Mouse (Mus musculus) liver, embryonic 14.5 days (tissue): ENCODE results near the gene Lmo4. TPM values are rescaled to one million over a fixed set of nuclear protein-coding genes. Genes with fewer than 3 reads are reported as not detected.
A peak's percentile ranks its signal among the peaks of the same experiment; 100 is the strongest.

Experiments
- ATAC-seq: fragments of 200-750 bp; cut with Nextera tagmentation; 2 replicates; pipeline ENCODE4 v1.8.0; 2017; ENCODE audit warnings: moderate number of reproducible peaks, mild to moderate bottlenecking, moderate library complexity; ENCODE audit not compliant: insufficient read depth
- DNase-seq, 3 experiments: peaks; one replicate each; pipeline ENCODE4 v3.0.0-alpha.2; 2012 to 2013; ENCODE audit warnings: low read depth in 3 of 3, low spot score in 3 of 3
- H3K27ac ChIP-seq: fragments of 300-500 bp; sonication (generic); 2 replicates; pipeline ENCODE4 v1.5.1; 2014; ENCODE audit warnings: moderate library complexity, mild to moderate bottlenecking, control low read depth, inconsistent platforms
- H3K27me3 ChIP-seq: fragments of 300-500 bp; sonication (generic); 2 replicates; pipeline ENCODE4 v1.6.1; 2014; ENCODE audit warnings: mild to moderate bottlenecking, low read length, moderate library complexity; ENCODE audit not compliant: control insufficient read depth, insufficient read depth
- H3K36me3 ChIP-seq: fragments of 300-500 bp; sonication (generic); replicated peaks from 2 replicates; pipeline ENCODE4 v1.6.1; 2014; ENCODE audit warnings: low read depth; ENCODE audit not compliant: control insufficient read depth, insufficient read depth
- H3K4me1 ChIP-seq, 2 experiments: fragments of 200-500 bp in 1 of 2; fragments of 300-500 bp in 1 of 2; sonication (generic) in 1 of 2; replicated peaks; 2 replicates each; pipeline ENCODE4 v1.6.1; 2012 to 2014; ENCODE audit warnings: antibody characterized with exemption in 1 of 2, inconsistent platforms in 1 of 2, low read length in 1 of 2; ENCODE audit not compliant: control insufficient read depth in 2 of 2, insufficient read depth in 2 of 2
- H3K4me2 ChIP-seq: fragments of 300-500 bp; sonication (generic); 2 replicates; pipeline ENCODE4 v1.6.1; 2014; ENCODE audit warnings: low read depth, mild to moderate bottlenecking, control low read depth, moderate library complexity
- H3K4me3 ChIP-seq, 2 experiments: fragments of 200-500 bp in 1 of 2; fragments of 300-500 bp in 1 of 2; sonication (generic) in 1 of 2; 2 replicates each; pipeline ENCODE4 v1.5.1; 2012 to 2014; ENCODE audit warnings: low read depth in 2 of 2, low read length in 2 of 2, mild to moderate bottlenecking in 2 of 2, control low read depth in 1 of 2, inconsistent platforms in 1 of 2, moderate library complexity in 1 of 2; ENCODE audit not compliant: insufficient read depth in 1 of 2
- H3K9ac ChIP-seq: fragments of 300-500 bp; sonication (generic); replicated peaks from 2 replicates; pipeline ENCODE4 v1.6.1; 2014; ENCODE audit warnings: mild to moderate bottlenecking, control low read depth, moderate library complexity
- H3K9me3 ChIP-seq: fragments of 300-500 bp; sonication (generic); 2 replicates; pipeline ENCODE4 v1.6.1; 2016; ENCODE audit warnings: low read length, mixed read lengths; ENCODE audit not compliant: control insufficient read depth
- CTCF ChIP-seq: IDR thresholded peaks from 2 replicates; pipeline ENCODE4 v1.5.1; 2016; ENCODE audit warnings: antibody characterized with exemption, low read depth, control low read depth
- EP300 ChIP-seq: IDR thresholded peaks from 2 replicates; pipeline ENCODE4 v1.6.1; 2016; ENCODE audit warnings: antibody characterized with exemption, low read depth
- WGBS: fragments of 180-500 bp; shearing (Covaris S2); extraction: QIAGEN DNeasy Blood & Tissue Kit; methylation state at CpG from one replicate; pipeline ENCODE4 v1.1.7; 2014; ENCODE audit not compliant: insufficient replicate concordance; 5-methylcytosine and 5-hydroxymethylcytosine counted together
- polyA plus RNA-seq, 2 experiments: library from polyadenylated mRNA; depleted of rRNA in 1 of 2; stranded (reverse) in 1 of 2; unstranded in 1 of 2; fragments of >200 nt; fragmentation: Nextera tagmentation in 1 of 2; extraction: Ambion mirVana in 1 of 2; gene quantifications; 2 replicates each; pipeline versions ENCODE4 v1.2.1 to v1.2.3; 2012 to 2014

The Lmo4 gene
- polyA plus RNA-seq, 2 experiments, result 12.5 to 15.4 TPM

DNA sequence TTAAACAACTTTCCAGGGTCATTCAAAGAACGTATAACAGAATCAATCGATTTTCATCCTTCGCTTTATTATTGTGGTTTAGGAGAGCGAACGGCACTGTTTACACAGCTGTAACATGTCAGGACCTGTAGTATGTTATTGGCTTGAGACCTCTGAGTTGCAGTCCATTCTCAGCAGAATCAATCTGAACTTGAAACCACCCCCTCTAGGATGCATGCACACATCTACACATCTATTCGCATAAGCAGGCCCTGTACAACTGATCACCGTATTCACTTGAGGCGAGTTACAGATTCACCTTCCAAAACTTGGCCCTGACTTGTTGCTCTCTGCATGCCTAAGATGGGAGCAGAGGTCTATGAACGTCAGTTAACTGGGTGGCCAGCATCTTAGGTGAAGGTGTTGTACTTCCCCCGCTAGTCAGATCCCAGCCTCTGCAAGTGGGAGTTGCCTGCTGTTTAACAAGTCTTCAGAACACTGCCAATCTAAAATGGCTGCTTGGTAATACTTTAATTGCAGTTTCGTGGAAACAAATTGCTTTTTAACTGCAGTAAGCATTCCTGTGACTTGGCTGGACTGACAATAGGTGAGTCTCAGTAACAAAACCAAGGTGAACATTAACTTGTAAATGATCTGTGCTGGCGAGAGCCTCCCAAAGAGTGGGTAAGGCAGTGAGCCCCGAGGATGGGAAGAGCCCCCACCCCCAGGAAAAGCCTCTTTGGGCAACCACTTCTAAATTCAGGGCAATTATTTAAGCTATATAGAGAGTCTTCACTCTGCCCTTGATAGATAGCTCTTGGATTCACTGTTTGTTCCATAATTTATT, 19.5 kb downstream of the Lmo4 start:
- 72% methylated on average over 13 of the region's 13 CpGs for WGBS
- DNase-seq, result no peak
- Histone ChIP-seq H3K4me3 (no peak overlapping the region), H3K9me3 (no peaks in the 10 kb centered on the region), H3K36me3 (no peaks in the 10 kb centered on the region), H3K4me1 (no peaks in the 10 kb centered on the region), H3K4me2 (no peak overlapping the region), H3K9ac (no peak overlapping the region), H3K27me3 (no peaks in the 10 kb centered on the region), H3K27ac (no peak overlapping the region)
- ATAC-seq, result no peak
- TF ChIP-seq EP300 (no peak), CTCF (no peak)

DNA sequence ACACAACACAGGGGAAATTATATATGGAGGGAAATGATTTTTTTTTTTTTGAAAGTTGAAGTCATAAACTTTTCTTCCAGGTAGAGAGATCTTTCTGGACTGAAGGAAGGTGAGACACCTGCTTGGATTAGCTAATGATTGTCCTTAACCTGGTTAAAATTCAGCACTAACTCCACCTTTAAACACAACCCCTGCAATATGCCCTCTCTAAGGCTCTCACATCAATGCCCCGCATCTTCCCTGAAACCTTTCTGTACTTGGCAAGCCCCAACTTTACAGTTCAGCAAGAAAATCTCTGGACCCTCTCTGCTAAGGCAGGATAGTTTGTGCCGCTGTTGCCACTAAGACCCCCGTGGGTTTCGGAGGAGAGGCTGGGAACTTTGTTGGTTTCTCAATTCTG, 20.1 kb downstream of the Lmo4 start:
- no peak overlapping the region for H3K27ac ChIP-seq
- DNase-seq (no peak), ATAC-seq (no peak)
- 74% methylated on average over 4 of the region's 4 CpGs for WGBS
- no peaks in the 10 kb centered on the region for H3K36me3 ChIP-seq
- H3K4me2 ChIP-seq, result no peak overlapping the region
- no peaks in the 10 kb centered on the region for H3K9me3 ChIP-seq
- TF ChIP-seq CTCF (no peak), EP300 (no peak)
- no peak overlapping the region for H3K4me3 ChIP-seq
- no peaks in the 10 kb centered on the region for H3K4me1 ChIP-seq
- no peaks in the 10 kb centered on the region for H3K27me3 ChIP-seq
- no peak overlapping the region for H3K9ac ChIP-seq

DNA sequence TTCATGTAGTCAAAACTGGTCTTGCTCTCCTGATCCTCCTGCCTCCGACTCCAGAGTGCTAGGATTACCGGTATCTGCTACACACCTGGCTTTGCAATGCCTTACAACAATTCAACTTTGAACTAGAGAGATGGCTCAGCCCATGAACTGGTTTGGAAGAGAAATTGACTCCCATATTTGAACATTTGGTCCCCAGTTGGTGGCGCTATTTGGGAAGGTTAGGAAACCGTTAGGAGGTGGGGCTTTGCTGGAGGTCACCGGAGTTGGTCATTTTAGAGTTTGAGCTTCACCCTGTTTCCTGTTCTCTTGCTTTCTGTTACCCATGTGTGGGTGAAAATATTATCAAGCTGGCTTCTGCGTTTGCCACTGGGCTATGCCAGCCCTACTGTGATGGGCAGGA, 22.8 kb downstream of the Lmo4 start:
- no peaks in the 10 kb centered on the region for H3K9me3 ChIP-seq
- 56% methylated on average over 6 of the region's 6 CpGs for WGBS
- no peak overlapping the region for H3K4me2 ChIP-seq
- H3K27ac ChIP-seq, result no peak overlapping the region
- H3K4me1 ChIP-seq, result no peaks in the 10 kb centered on the region
- H3K4me3 ChIP-seq, result no peak overlapping the region
- no peaks in the 10 kb centered on the region for H3K36me3 ChIP-seq
- no peak for ATAC-seq
- no peaks in the 10 kb centered on the region for H3K27me3 ChIP-seq
- no peak overlapping the region for H3K9ac ChIP-seq
- DNase-seq, result no peak
- TF ChIP-seq CTCF (0 out of 2 replicates have a peak, but pooled peaks have one; percentile 14), EP300 (no peak)

DNA sequence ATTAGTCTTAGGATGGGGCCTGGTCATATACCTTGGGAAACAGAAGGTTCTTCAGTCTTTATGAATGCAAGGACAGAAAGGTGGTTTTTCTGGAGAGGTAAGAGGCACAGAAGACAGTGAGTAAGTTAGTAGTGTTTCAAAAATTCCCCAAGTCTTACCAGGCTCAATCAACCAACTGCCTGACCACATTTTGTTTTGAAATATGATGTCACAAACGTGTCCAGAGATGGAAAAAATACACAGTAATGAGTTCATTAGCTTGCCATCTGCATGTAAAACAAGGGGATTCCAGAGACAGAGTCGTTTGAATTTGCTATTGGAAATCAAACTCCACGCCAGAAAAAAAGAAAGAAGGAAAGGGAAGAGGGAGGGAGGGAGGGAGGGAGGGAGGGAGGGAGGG, 26.1 kb downstream of the Lmo4 start:
- DNase-seq (no peak), ATAC-seq (no peak)
- Histone ChIP-seq H3K27me3 (no peaks in the 10 kb centered on the region), H3K9me3 (no peaks in the 10 kb centered on the region), H3K4me2 (no peak overlapping the region), H3K9ac (no peak overlapping the region), H3K4me1 (no peaks in the 10 kb centered on the region), H3K36me3 (no peaks in the 10 kb centered on the region), H3K27ac (no peak overlapping the region), H3K4me3 (no peak overlapping the region)
- no peak for TF ChIP-seq EP300
- TF ChIP-seq CTCF, result no peak
- 49% methylated on average over 3 of the region's 3 CpGs for WGBS

DNA sequence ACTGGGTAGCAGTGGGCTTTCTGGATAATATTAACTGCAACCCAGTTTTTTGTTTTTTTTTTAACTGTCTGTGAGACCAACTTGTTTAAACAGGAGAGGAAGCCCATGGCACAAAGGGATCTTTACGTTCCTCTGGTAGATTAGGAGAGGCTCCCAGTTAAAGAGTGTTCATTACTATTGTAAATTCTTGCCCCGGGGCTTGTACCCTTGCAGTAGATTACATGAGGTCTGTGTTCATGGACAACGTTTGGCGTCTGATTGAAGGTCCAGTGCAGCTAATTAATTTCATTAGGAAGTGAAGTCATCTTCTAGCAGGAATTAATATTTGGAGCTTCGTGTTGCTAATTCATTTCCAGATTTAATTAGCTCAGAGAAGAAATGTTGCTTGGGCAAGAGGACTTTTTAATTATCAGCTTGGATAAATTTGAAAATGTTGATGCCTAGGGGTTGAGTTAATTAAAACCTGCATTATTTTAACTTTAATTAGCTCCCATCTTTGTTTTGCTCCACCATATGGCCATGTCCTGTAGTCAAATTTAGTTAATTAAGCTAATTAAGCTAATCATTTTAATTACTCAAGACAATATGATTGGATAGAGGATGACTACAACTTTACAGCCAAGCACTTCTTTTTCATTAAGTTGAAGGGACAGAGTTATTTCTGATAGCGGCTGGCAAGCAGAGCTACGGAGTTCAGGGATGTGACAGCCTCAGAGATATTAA, 31.0 kb downstream of the Lmo4 start:
- 63% methylated on average over 7 of the region's 7 CpGs for WGBS
- H3K27me3 ChIP-seq, result no peaks in the 10 kb centered on the region

More for the DNA sequence above, 31.0 kb downstream of the Lmo4 start:
- Histone ChIP-seq H3K4me3 (no peak overlapping the region), H3K4me1 (no peaks in the 10 kb centered on the region), H3K9ac (no peak overlapping the region), H3K9me3 (no peaks in the 10 kb centered on the region), H3K27ac (no peak overlapping the region), H3K36me3 (no peaks in the 10 kb centered on the region), H3K4me2 (no peak overlapping the region)
- DNase-seq, result no peak
- no peak for TF ChIP-seq CTCF
- no peak for TF ChIP-seq EP300
- ATAC-seq, result no peak
